In the genomic region with DNA sequence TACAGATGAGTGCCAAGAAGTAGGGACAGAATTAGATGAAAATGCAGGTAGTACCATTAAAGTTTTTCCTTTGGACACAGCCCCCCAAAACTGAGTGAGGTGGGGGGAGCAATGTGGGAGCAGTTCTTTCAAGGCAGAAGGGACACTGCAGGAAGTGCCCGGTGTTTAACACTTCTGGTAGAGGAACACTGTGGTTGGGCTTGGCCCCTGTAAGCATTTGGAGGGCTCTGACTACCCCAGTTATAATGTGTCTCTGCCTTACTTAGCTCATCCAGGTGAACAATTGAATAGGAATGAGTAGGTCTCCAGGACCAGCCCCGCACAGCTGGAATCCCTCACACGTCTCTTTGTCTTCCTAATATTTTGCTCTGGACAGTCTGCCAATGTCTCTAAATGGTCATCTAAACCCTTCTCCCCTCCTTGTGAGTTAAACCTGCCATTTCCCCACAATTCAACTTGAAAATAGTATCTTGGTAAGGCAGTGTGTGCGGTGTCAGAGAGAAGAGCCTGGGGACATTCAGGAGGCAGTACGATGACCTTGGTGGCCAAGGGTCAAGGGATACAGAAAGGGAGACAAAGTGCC, we compare ENCODE assay signal across 10 mouse cellular contexts.
DNase-seq lines count a peak whose midpoint lies in the region; ATAC-seq and TF ChIP-seq lines count a peak whose summit lies in the region.
"Had no signal": no experiment of that assay in that cellular context is flagged by ENCODE, and none has a peak within 500 bp of the region (broad histone marks: within the 10 kb centered on the region; RNA-seq: fewer than 3 reads in every experiment).

No protein-coding gene starts in this region.

- no peak overlapping the region for H3K27ac ChIP-seq in heart, embryonic 10.5 days
- peak overlapping the region; percentile 80 for H3K27ac ChIP-seq in thymus, adult 2 months (ENCODE audit: control insufficient read depth, insufficient read depth, low read length)
- H3K27ac ChIP-seq in liver, embryonic 12.5 days: no peak overlapping the region

- no peak for ATAC-seq in liver, embryonic 12.5 days

- no peak for DNase-seq in heart, embryonic 10.5 days (ENCODE audit: low spot score)
- no peak for DNase-seq in heart, postnatal 14 days
- no peak for DNase-seq in thymus, adult 2 months
- DNase-seq in thymus, postnatal 25 days: no peak
- no peak for DNase-seq in urinary bladder, adult 18-20 months (ENCODE audit: low spot score in 2 of 2)
- no peak for DNase-seq in cerebellum, adult 18-20 months
- DNase-seq in ovary, postnatal 10 days (ENCODE audit: low spot score): no peak
- DNase-seq: adrenal gland, adult 8-10 months; kidney, adult 9 months had no signal

- TF ChIP-seq POLR2A in thymus, adult 2 months (IDR thresholded peaks at IDR 0.05; ENCODE audit: control insufficient read depth, extremely low read depth, insufficient read depth, low read length, poor library complexity): no peak

- intact Hi-C loops in heart, postnatal 14 days (cut with DNase I): no loop called here

- H3K4me3 ChIP-seq in heart, embryonic 10.5 days: peak overlapping the region; percentile 46; the same call in 1 of the 2 replicates
- no peak overlapping the region for H3K4me3 ChIP-seq in thymus, adult 2 months (ENCODE audit: control insufficient read depth, insufficient read depth, low read length)
- no peak overlapping the region for H3K4me3 ChIP-seq in liver, embryonic 12.5 days

- H3K36me3 ChIP-seq in heart, embryonic 10.5 days: no peaks in the 10 kb centered on the region
- no peaks in the 10 kb centered on the region for H3K36me3 ChIP-seq in thymus, adult 2 months (ENCODE audit: control insufficient read depth, insufficient read depth, low read length)
- H3K36me3 ChIP-seq in liver, embryonic 12.5 days: no peaks in the 10 kb centered on the region

- H3K9ac ChIP-seq in liver, embryonic 12.5 days: no peak overlapping the region

- 80% methylated on average over 5 of the region's 5 CpGs for WGBS in heart, embryonic 10.5 days
- WGBS in thymus, adult 2 months: 77% methylated on average over 5 of the region's 5 CpGs
- 73% methylated on average over 5 of the region's 5 CpGs for WGBS in liver, embryonic 12.5 days (ENCODE audit: insufficient replicate concordance)

- TF ChIP-seq CTCF in thymus, adult 2 months (IDR thresholded peaks at IDR 0.05; ENCODE audit: borderline replicate concordance, control insufficient read depth, extremely low read depth, insufficient read depth, low read length, poor library complexity): no peak

- H3K27me3 ChIP-seq in heart, embryonic 10.5 days (ENCODE audit: insufficient read depth, poor library complexity, severe bottlenecking): no peaks in the 10 kb centered on the region
- H3K27me3 ChIP-seq in thymus, adult 2 months (ENCODE audit: control insufficient read depth, insufficient read depth, low read length): no peaks in the 10 kb centered on the region
- no peaks in the 10 kb centered on the region for H3K27me3 ChIP-seq in liver, embryonic 12.5 days (replicated peaks)

- peaks cover 13% of the 10 kb centered on the region for H3K4me1 ChIP-seq in heart, embryonic 10.5 days
- peaks cover 60% of the 10 kb centered on the region for H3K4me1 ChIP-seq in thymus, adult 2 months (replicated peaks; ENCODE audit: control insufficient read depth, insufficient read depth, low read length)
- peaks cover 74% of the 10 kb centered on the region for H3K4me1 ChIP-seq in liver, embryonic 12.5 days

- no peaks in the 10 kb centered on the region for H3K9me3 ChIP-seq in heart, embryonic 10.5 days
- H3K9me3 ChIP-seq in liver, embryonic 12.5 days (replicated peaks): no peaks in the 10 kb centered on the region

- peak overlapping the region; percentile 64 for H3K4me2 ChIP-seq in liver, embryonic 12.5 days
